Mouse (Mus musculus) neural tube, embryonic 12.5 days (tissue): Measurements from ENCODE around the gene Cd300e. TPM values are rescaled to one million over a fixed set of nuclear protein-coding genes. Genes with fewer than 3 reads are reported as not detected.
"Not testable (repeated sequence)": the region's sequence is repeated elsewhere in the genome, so short reads cannot be mapped to it uniquely, and the experiment has no call there.

ENCODE experiments used
- ATAC-seq: fragments of 200-750 bp; cut with Nextera tagmentation; 2 replicates; pipeline ENCODE4 v1.8.0; 2017; ENCODE audit warnings: low read depth, mild to moderate bottlenecking, moderate TSS enrichment, moderate library complexity; ENCODE audit not compliant: low FRiP score
- H3K27ac ChIP-seq: fragments of 300-500 bp; sonication (generic); 2 replicates; pipeline ENCODE4 v1.5.1; 2016
- H3K27me3 ChIP-seq: fragments of 300-500 bp; sonication (generic); replicated peaks from 2 replicates; pipeline ENCODE4 v1.6.1; 2016; ENCODE audit warnings: mild to moderate bottlenecking
- H3K36me3 ChIP-seq: fragments of 300-500 bp; sonication (generic); 2 replicates; pipeline ENCODE4 v1.6.1; 2016; ENCODE audit warnings: mild to moderate bottlenecking
- H3K4me1 ChIP-seq: fragments of 300-500 bp; sonication (generic); 2 replicates; pipeline ENCODE4 v1.6.1; 2016
- H3K4me2 ChIP-seq: fragments of 300-500 bp; sonication (generic); replicated peaks from 2 replicates; pipeline ENCODE4 v1.6.1; 2016; ENCODE audit warnings: mild to moderate bottlenecking
- H3K4me3 ChIP-seq: fragments of 300-500 bp; sonication (generic); 2 replicates; pipeline ENCODE4 v1.5.1; 2016
- H3K9ac ChIP-seq: fragments of 300-500 bp; sonication (generic); 2 replicates; pipeline ENCODE4 v1.6.1; 2016; ENCODE audit warnings: mild to moderate bottlenecking
- H3K9me3 ChIP-seq: fragments of 300-500 bp; sonication (generic); 2 replicates; pipeline ENCODE4 v1.6.1; 2016; ENCODE audit warnings: mild to moderate bottlenecking
- WGBS: fragments of 180-500 bp; shearing (Covaris S2); methylation state at CpG from one replicate; pipeline ENCODE4 v1.1.7; 2016; 5-methylcytosine and 5-hydroxymethylcytosine counted together
- polyA plus RNA-seq: library from polyadenylated mRNA; unstranded; fragments of >200 nt; fragmentation: Nextera tagmentation; extraction: Ambion mirVana; gene quantifications from 2 replicates; pipeline ENCODE4 v1.2.1, GENCODE M21; 2016

Gene Cd300e
- polyA plus RNA-seq, 1 experiment from 2014 or later, result not detected

DNA sequence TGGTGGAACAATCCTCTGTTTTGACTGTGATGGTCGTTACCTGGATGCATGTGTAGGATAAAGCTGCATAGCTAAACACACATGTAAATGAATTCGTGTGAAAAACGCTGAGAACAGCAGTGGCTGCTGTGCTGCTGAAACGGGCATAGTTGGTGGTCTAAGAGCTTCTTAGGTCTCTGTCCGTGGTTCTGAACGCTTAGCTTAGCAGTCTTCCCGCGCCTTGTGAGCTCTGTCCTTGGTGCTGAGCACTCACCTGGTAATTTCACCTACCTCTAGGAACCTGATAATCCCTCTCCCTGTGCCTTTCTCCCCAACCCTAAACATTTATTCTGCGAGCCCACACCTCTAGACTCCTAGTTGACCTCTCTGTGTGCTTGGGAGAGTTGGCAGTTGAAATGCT is 9.8 kb downstream of the Cd300e start:
- H3K4me1 ChIP-seq, result no peaks in the 10 kb centered on the region
- no peaks in the 10 kb centered on the region for H3K9me3 ChIP-seq
- 2% methylated on average over 9 of the region's 9 CpGs for whole genome bisulfite sequencing
- no peak for ATAC-seq
- H3K27ac ChIP-seq, result no peak overlapping the region
- H3K36me3 ChIP-seq, result no peaks in the 10 kb centered on the region
- no peaks in the 10 kb centered on the region for H3K27me3 ChIP-seq
- no peak overlapping the region for H3K9ac ChIP-seq
- H3K4me2 ChIP-seq, result no peak overlapping the region
- no peak overlapping the region for H3K4me3 ChIP-seq

- Histone ChIP-seq H3K4me3 (no peak overlapping the region), H3K27me3 (no peaks in the 10 kb centered on the region), H3K4me1 (no peaks in the 10 kb centered on the region), H3K9ac (no peak overlapping the region), H3K9me3 (no peaks in the 10 kb centered on the region), H3K27ac (no peak overlapping the region), H3K36me3 (no peaks in the 10 kb centered on the region), H3K4me2 (no peak overlapping the region)
- no peak for ATAC-seq
- 50% methylated on average over 3 of the region's 3 CpGs for WGBS
Measured at GRCm38 (mm10) chr11:115049282-115049895, 12.6 kb downstream of the Cd300e start.

GRCm38 (mm10) chr11:115048259-115048658 is 13.7 kb downstream of the Cd300e start, which contains the start of gene Cd300ld3:
Gene Cd300ld3, minus strand, starts transcription at chr11:115048409.
- H3K27me3 ChIP-seq, result no peaks in the 10 kb centered on the region
- no peak within 1 kb of the TSS for H3K27ac ChIP-seq
- H3K4me1 ChIP-seq, result no peaks in the 10 kb centered on the region
- no peak for ATAC-seq
- H3K9ac ChIP-seq, result no peak within 1 kb of the TSS
- no peak within 1 kb of the TSS for H3K4me2 ChIP-seq
- WGBS, result 68% methylated on average over 2 of the region's 2 CpGs
- no peaks in the 10 kb centered on the region for H3K36me3 ChIP-seq
- H3K4me3 ChIP-seq, result no peak within 1 kb of the TSS
- no peaks in the 10 kb centered on the region for H3K9me3 ChIP-seq

DNA sequence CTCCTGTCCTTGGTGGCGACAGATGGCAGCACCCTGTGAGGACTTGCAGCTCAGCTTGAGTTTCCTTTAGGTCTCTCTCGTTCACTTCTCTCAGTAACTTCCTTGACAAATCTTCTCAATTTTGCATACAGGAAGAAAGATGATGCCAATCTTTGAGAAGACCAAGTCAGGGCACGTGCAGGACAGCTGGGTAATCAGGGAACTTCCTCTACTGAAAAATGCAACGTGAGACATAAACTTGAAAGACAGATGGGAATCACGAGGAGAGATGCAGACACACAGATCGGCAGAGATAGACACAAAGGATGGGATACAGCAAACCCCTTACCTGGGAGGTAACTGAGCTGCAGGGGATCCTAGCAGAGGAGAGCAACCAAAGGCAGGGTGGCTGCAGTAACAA is 24.3 kb downstream of the Cd300e start, which contains the start of gene Cd300ld5:
Gene Cd300ld5 (minus strand): TSS at position 101 of the 400 bp plus-strand sequence.
- H3K4me1 ChIP-seq, H3K36me3 ChIP-seq, H3K4me2 ChIP-seq, H3K9me3 ChIP-seq, ATAC-seq, H3K27ac ChIP-seq, H3K4me3 ChIP-seq, H3K27me3 ChIP-seq, H3K9ac ChIP-seq: not testable (repeated sequence)
- WGBS, result no CpG with 5 or more reads among the region's 6 CpGs

DNA sequence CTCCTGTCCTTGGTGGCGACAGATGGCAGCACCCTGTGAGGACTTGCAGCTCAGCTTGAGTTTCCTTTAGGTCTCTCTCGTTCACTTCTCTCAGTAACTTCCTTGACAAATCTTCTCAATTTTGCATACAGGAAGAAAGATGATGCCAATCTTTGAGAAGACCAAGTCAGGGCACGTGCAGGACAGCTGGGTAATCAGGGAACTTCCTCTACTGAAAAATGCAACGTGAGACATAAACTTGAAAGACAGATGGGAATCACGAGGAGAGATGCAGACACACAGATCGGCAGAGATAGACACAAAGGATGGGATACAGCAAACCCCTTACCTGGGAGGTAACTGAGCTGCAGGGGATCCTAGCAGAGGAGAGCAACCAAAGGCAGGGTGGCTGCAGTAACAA is 35.1 kb downstream of the Cd300e start, which contains the start of gene Cd300ld4:
Gene Cd300ld4 (minus strand): TSS at position 101 of the 400 bp plus-strand sequence.
- no CpG with 5 or more reads among the region's 6 CpGs for WGBS
- not testable (repeated sequence) for H3K9ac ChIP-seq, H3K27me3 ChIP-seq, H3K4me1 ChIP-seq, H3K36me3 ChIP-seq, ATAC-seq, H3K9me3 ChIP-seq, H3K27ac ChIP-seq, H3K4me2 ChIP-seq, H3K4me3 ChIP-seq

GRCm38 (mm10) chr11:115016093-115016492 is 45.9 kb downstream of the Cd300e start, which contains the start of gene Cd300ld2:
Gene Cd300ld2, minus strand, starts transcription at chr11:115016193.
- not testable (repeated sequence) for H3K9me3 ChIP-seq, H3K36me3 ChIP-seq, H3K9ac ChIP-seq, ATAC-seq, H3K4me3 ChIP-seq, H3K4me1 ChIP-seq, H3K4me2 ChIP-seq, H3K27me3 ChIP-seq, H3K27ac ChIP-seq
- WGBS, result no CpG with 5 or more reads among the region's 7 CpGs

GRCm38 (mm10) chr11:115004070-115004469 is 57.9 kb downstream of the Cd300e start:
- no peak for ATAC-seq
- H3K27ac ChIP-seq, result no peak overlapping the region
- H3K9ac ChIP-seq, result no peak overlapping the region
- H3K4me1 ChIP-seq, result no peaks in the 10 kb centered on the region
- no peak overlapping the region for H3K4me2 ChIP-seq
- WGBS, result 86% methylated on average over 5 of the region's 5 CpGs
- H3K4me3 ChIP-seq, result no peak overlapping the region
- no peaks in the 10 kb centered on the region for H3K36me3 ChIP-seq
- no peaks in the 10 kb centered on the region for H3K9me3 ChIP-seq
- H3K27me3 ChIP-seq, result no peaks in the 10 kb centered on the region

Other genes starting within 250 kb of the Cd300e start
- gene Gprc5c, start 211.0 kb downstream of the Cd300e start, polyA plus RNA-seq, result 21.6 and 23.9 TPM in 2 replicates
- 0.74 and 0.87 TPM in 2 replicates for gene Cd300a, start 172.1 kb downstream of the Cd300e start, polyA plus RNA-seq
- not detected in 2 replicates for gene Cd300lb, start 127.8 kb downstream of the Cd300e start, polyA plus RNA-seq
- not detected in 2 replicates for gene Cd300c, start 93.0 kb downstream of the Cd300e start, polyA plus RNA-seq
- 0.08 and 0.11 TPM in 2 replicates for gene Cd300ld, start 72.3 kb downstream of the Cd300e start, polyA plus RNA-seq
- gene Cd300c2, start 60.3 kb downstream of the Cd300e start, polyA plus RNA-seq, result 1.1 and 1.2 TPM in 2 replicates
- not detected in 2 replicates for gene Cd300ld2, start 46.0 kb downstream of the Cd300e start, polyA plus RNA-seq
- gene Cd300ld4, start 35.2 kb downstream of the Cd300e start, polyA plus RNA-seq, result not detected in 2 replicates
- not detected in 2 replicates for gene Cd300ld5, start 24.4 kb downstream of the Cd300e start, polyA plus RNA-seq
- not detected in 2 replicates for gene Cd300ld3, start 13.8 kb downstream of the Cd300e start, polyA plus RNA-seq
- 2.0 and 3.5 TPM in 2 replicates for gene Rab37, start 29.3 kb upstream of the Cd300e start, polyA plus RNA-seq
- 0.61 TPM in 1 of 2 replicates, not detected in the other for gene Cd300lf, start 71.8 kb upstream of the Cd300e start, polyA plus RNA-seq
- gene Slc9a3r1, start 101.2 kb upstream of the Cd300e start, polyA plus RNA-seq, result 36.7 and 41.1 TPM in 2 replicates
- 8.6 and 9.7 TPM in 2 replicates for gene Tmem104, start 125.3 kb upstream of the Cd300e start, polyA plus RNA-seq
- gene Nat9, start 125.7 kb upstream of the Cd300e start, polyA plus RNA-seq, result 19.7 and 20.3 TPM in 2 replicates
- gene Grin2c, start 205.1 kb upstream of the Cd300e start, polyA plus RNA-seq, result 0.96 and 1.0 TPM in 2 replicates
- 16.4 and 18.9 TPM in 2 replicates for gene Fdxr, start 214.9 kb upstream of the Cd300e start, polyA plus RNA-seq
- gene Fads6, start 235.5 kb upstream of the Cd300e start, polyA plus RNA-seq, result 0.34 and 0.46 TPM in 2 replicates
- not detected in 2 replicates for gene Otop2, start 245.0 kb upstream of the Cd300e start, polyA plus RNA-seq